Mouse (Mus musculus): ENCODE results near the gene Ankub1. TPM values are rescaled to one million over a fixed set of nuclear protein-coding genes. Genes with fewer than 3 reads are reported as not detected.

The Ankub1 gene
- not detected in 2 replicates for total RNA-seq (2021)
- long read RNA-seq = 0 reads

DNA sequence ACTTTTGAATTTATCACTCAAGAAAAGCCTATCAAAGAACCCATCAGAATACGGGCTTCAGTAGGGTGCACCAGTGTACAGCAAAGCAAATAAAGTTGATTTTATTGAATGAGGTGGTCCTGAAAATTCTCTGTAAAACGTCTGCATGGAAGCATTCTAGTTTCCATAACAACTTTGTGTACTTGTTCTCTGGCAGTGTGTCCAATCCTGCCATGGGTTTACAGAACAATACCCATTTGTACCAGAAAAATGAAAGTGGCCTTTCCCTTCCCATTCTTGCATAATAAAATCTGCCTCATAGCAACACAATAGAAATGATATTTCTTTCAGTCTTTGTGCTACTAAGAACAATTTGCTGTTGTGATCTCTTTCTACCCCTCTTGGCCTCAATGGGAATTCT is at the start of gene Ankub1:
TSS of gene Ankub1 (minus strand) at position 81 of the 400 bp plus-strand sequence.
- no peak for DNase-seq

GRCm38 (mm10) chr3:57739830-57740229 is 47.2 kb upstream of the Ankub1 start:
- DNase-seq = no peak

- DNase-seq = no peak
Observed at GRCm38 (mm10) chr3:57736419-57737095, 44.0 kb upstream of the Ankub1 start.

- DNase-seq = peak; percentile 95
Observed at GRCm38 (mm10) chr3:57735511-57736370, 43.1 kb upstream of the Ankub1 start, which contains the start of gene Rnf13. Gene Rnf13, plus strand, starts transcription at chr3:57736062.

- no peak for DNase-seq
Observed at GRCm38 (mm10) chr3:57732206-57732915, 39.8 kb upstream of the Ankub1 start.

- no peak for DNase-seq
Observed at GRCm38 (mm10) chr3:57714151-57714550, 21.6 kb upstream of the Ankub1 start.

DNA sequence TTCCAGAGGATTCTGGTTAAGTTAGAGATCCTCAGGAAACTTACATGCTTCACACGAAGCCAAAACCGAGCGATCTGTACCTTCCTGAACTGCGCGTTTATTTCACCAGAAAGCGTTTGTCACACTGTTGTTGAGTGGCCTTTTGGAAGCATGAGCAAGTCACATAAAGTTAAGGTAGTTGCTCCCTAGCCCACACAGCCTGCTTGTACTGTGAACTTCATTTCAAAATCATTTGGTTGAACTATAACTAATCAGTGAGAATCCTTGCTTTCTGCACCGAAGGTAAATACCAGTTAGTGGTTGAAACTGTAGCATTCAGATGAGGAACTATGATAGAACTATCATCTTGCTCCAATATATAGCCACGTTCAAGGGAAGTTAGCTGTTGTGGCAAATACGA is 4.2 kb upstream of the Ankub1 start:
- DNase-seq = no peak

GRCm38 (mm10) chr3:57696249-57696648 is 3.6 kb upstream of the Ankub1 start:
- no peak for DNase-seq

GRCm38 (mm10) chr3:57691772-57692171 is 827 bp downstream of the Ankub1 start:
- DNase-seq = no peak

GRCm38 (mm10) chr3:57677786-57678185 is 14.8 kb downstream of the Ankub1 start:
- DNase-seq = no peak

- no peak for DNase-seq
Observed at GRCm38 (mm10) chr3:57674075-57674474, 18.5 kb downstream of the Ankub1 start.

DNA sequence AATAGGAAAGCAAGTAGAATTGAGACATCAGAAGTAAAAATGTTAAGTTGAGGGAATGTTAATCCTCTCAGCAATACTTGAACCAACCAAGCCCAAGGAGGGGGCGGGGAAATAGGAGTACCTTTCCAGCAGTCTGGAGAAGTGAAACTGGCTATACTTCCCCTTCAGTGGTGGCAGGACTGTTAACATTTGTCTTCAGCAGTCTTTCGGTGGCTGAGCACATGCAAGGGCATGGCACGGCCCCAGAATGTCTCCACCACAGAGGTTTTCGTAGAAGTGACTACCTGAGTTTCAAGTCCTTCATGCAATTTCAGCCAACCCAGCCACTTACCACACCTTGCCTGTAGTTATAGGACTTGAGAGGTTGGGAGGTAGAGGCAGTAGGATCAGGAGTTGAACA is 19.0 kb downstream of the Ankub1 start:
- no peak for DNase-seq

- DNase-seq = peak; percentile 48
Observed at GRCm38 (mm10) chr3:57667054-57667723, 25.4 kb downstream of the Ankub1 start.

DNA sequence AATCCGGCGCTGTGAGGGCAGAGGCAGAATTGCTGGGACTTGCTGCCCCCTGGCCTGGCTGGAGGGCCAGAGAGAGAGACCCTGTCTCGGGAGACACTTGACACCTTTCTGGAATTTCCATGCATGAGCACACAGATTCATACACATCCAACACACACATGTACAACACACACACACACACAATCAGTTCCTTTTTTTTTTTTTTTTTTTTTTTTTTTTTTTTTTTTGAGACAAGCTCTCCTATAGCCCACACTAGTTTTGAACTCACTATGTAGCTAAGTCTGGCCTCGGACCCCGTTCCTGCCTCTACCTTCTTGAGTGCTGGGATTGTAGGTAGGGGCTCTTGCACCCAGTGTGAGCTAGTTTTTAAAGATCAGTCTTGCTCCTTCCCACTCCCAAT is 26.7 kb downstream of the Ankub1 start:
- DNase-seq = no peak

DNA sequence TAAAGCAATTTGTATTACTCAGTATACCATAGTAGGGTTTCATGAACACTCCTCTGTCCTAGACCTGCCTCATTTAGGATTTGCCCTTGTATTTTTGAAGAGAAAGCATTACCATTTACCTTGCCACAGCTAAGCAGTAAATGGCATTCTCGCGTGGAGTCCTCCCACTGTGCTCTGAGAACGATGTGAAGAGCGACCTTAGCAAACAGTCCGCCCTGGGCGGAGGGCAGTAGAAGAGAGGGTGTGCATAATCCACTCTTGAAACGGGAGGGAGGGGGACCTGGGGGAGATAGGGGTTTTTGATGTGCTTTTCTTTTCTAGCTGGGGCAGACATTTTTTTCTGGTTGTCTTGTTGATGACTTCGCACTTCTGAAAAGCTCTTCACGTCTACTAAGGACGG is 27.9 kb downstream of the Ankub1 start:
- no peak for DNase-seq

- DNase-seq = peak; percentile 6
Observed at GRCm38 (mm10) chr3:57663731-57664130, 28.9 kb downstream of the Ankub1 start.

- no peak for DNase-seq
Observed at GRCm38 (mm10) chr3:57658608-57659007, 34.0 kb downstream of the Ankub1 start.

DNA sequence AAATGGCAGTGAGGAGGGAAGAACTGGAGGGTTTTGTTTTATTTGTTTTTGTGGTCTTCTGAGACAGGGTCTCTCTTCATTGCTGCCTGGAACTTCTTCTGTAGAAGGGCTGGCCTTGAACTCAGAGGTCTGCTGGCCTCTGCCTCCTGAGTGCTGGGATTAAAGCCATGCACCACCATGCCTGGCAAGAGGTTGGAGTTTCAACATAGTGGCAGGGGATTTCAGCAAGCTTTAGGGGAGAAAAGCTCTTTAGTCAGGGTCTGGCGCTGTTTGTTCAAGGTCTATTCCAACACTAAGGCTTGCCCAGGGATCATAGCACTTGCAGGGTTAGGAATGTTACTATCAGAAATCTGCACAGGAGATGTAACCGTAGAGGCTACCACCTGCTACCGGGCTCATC is 39.0 kb downstream of the Ankub1 start:
- DNase-seq = peak; percentile 12

DNA sequence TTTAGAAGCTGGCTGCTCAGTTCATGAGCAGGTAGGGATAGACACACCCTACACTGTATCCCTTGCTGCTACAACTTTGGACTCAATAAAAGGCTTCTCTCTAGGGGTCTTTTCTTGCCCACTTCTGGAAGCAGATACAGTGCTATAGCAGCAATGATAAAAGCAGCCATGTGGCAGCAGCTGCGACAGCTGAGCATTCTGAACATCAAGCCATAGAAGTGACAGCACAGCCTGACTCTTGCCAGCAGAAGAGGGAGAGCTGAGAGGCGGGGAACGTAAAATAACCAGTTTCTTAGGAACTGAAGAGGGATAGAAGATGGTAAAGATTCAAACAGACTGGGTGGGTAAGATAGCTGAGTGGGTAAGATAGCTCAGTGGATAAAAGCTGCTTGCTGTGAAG is 40.1 kb downstream of the Ankub1 start:
- no peak for DNase-seq

DNA sequence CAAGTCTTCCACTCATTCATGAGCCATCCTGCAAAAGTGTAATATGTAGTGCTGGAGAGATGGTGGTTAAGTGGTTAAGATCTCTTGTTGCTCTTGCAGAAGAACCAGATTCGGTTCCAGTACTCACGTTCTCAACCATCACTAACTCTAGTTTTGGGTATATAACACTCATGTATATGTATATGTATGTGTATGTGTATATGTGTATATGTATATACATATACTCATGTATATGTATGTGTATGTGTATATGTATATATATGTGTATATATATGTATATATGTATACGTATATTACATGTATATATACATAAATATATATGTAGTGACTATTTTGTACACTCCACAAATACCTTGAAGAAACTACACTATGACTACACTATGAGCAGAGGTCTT is 40.7 kb downstream of the Ankub1 start:
- no peak for DNase-seq

GRCm38 (mm10) chr3:57651231-57651864 is 41.3 kb downstream of the Ankub1 start, which contains the start of gene Commd2:
Gene Commd2, minus strand, starts transcription at chr3:57651715.
- DNase-seq = peak; percentile 90

- DNase-seq = no peak
Observed at GRCm38 (mm10) chr3:57643191-57643590, 49.4 kb downstream of the Ankub1 start.

All from adrenal gland, postnatal 25 days (tissue).